In genomic region chr6:38787811-38788509, GRCm38 (mm10) we compare ENCODE assay signal across 11 mouse cellular contexts.
A peak's percentile ranks its signal among the peaks of the same experiment; 100 is the strongest.
DNase-seq lines count a peak whose midpoint lies in the region; ATAC-seq and TF ChIP-seq lines count a peak whose summit lies in the region.
"Had no signal": no experiment of that assay in that cellular context is flagged by ENCODE, and none has a peak within 500 bp of the region (broad histone marks: within the 10 kb centered on the region; RNA-seq: fewer than 3 reads in every experiment).

No protein-coding gene starts in this region.

- H3K9me3 ChIP-seq in liver, embryonic 16.5 days (replicated peaks; ENCODE audit: control insufficient read depth, low read length) = no peaks in the 10 kb centered on the region
- no peaks in the 10 kb centered on the region for H3K9me3 ChIP-seq in midbrain, embryonic 15.5 days
- no peaks in the 10 kb centered on the region for H3K9me3 ChIP-seq in neural tube, embryonic 15.5 days (replicated peaks)
- H3K9me3 ChIP-seq: forebrain, embryonic 10.5 days; limb, embryonic 13.5 days; midbrain, embryonic 12.5 days had no signal

- DNase-seq in layer of hippocampus, adult 2 months (ENCODE audit: low spot score in 2 of 2) = no peak
- DNase-seq in layer of hippocampus, postnatal 10 days (ENCODE audit: low spot score in 2 of 2) = no peak
- DNase-seq in adipocyte (ENCODE audit: low spot score) = peak; percentile 42

- no peak for TF ChIP-seq CTCF in layer of hippocampus, adult 2 months (conservative IDR thresholded peaks at IDR 0.05)

- no peaks in the 10 kb centered on the region for H3K27me3 ChIP-seq in liver, embryonic 16.5 days (ENCODE audit: control insufficient read depth, insufficient read depth, low read depth, low read length)
- no peaks in the 10 kb centered on the region for H3K27me3 ChIP-seq in midbrain, embryonic 15.5 days (replicated peaks)
- no peaks in the 10 kb centered on the region for H3K27me3 ChIP-seq in neural tube, embryonic 15.5 days (replicated peaks)
- H3K27me3 ChIP-seq: limb, embryonic 13.5 days; midbrain, embryonic 12.5 days had no signal

- peaks cover 24% of the 10 kb centered on the region for H3K4me1 ChIP-seq in liver, embryonic 16.5 days (ENCODE audit: control insufficient read depth, low read depth, low read length)
- peaks cover 26% of the 10 kb centered on the region for H3K4me1 ChIP-seq in midbrain, embryonic 15.5 days
- H3K4me1 ChIP-seq in neural tube, embryonic 15.5 days = peaks cover 21% of the 10 kb centered on the region

- WGBS in liver, embryonic 16.5 days (ENCODE audit: insufficient replicate concordance) = 64% methylated on average over 6 of the region's 6 CpGs
- WGBS in midbrain, embryonic 15.5 days = 92% methylated on average over 6 of the region's 6 CpGs
- 93% methylated on average over 6 of the region's 6 CpGs for WGBS in neural tube, embryonic 15.5 days

- peak overlapping the region; percentile 3; the same call in 1 of the 2 replicates for H3K4me2 ChIP-seq in liver, embryonic 16.5 days (ENCODE audit: low read depth, low read length)
- no peak overlapping the region for H3K4me2 ChIP-seq in midbrain, embryonic 15.5 days
- H3K4me2 ChIP-seq in neural tube, embryonic 15.5 days = no peak overlapping the region
- H3K4me2 ChIP-seq: limb, embryonic 13.5 days; midbrain, embryonic 12.5 days had no signal

- H3K36me3 ChIP-seq in liver, embryonic 16.5 days (ENCODE audit: control insufficient read depth, insufficient read depth) = peaks cover 21% of the 10 kb centered on the region
- H3K36me3 ChIP-seq in midbrain, embryonic 15.5 days (replicated peaks) = no peaks in the 10 kb centered on the region
- H3K36me3 ChIP-seq in neural tube, embryonic 15.5 days = no peaks in the 10 kb centered on the region

- H3K4me3 ChIP-seq in layer of hippocampus, adult 2 months = no peak overlapping the region
- no peak overlapping the region for H3K4me3 ChIP-seq in liver, embryonic 16.5 days (ENCODE audit: low read depth, low read length)
- no peak overlapping the region for H3K4me3 ChIP-seq in midbrain, embryonic 15.5 days
- no peak overlapping the region for H3K4me3 ChIP-seq in neural tube, embryonic 15.5 days (replicated peaks)
- H3K4me3 ChIP-seq: forebrain, embryonic 10.5 days; limb, embryonic 13.5 days; midbrain, embryonic 12.5 days had no signal

- H3K9ac ChIP-seq in liver, embryonic 16.5 days (ENCODE audit: low read depth, low read length) = peak overlapping the region; percentile 1; the same call in 1 of the 2 replicates
- H3K9ac ChIP-seq in midbrain, embryonic 15.5 days = no peak overlapping the region
- no peak overlapping the region for H3K9ac ChIP-seq in neural tube, embryonic 15.5 days (replicated peaks)
- H3K9ac ChIP-seq: limb, embryonic 13.5 days; midbrain, embryonic 12.5 days had no signal

- peak; percentile 89 for ATAC-seq in erythroblast, adult 5-6 weeks (replicated peaks; ENCODE audit: low FRiP score, poor library complexity, severe bottlenecking)
- peak; percentile 76 for ATAC-seq in liver, embryonic 16.5 days (ENCODE audit: low read depth)
- no peak for ATAC-seq in midbrain, embryonic 15.5 days (replicated peaks)
- no peak for ATAC-seq in neural tube, embryonic 15.5 days (ENCODE audit: low FRiP score)

- 0 out of 2 replicates have a peak overlapping the region, but pooled peaks have one; percentile 50 for H3K27ac ChIP-seq in layer of hippocampus, adult 2 months
- peak overlapping the region; percentile 75 for H3K27ac ChIP-seq in liver, embryonic 16.5 days (ENCODE audit: low read length)
- H3K27ac ChIP-seq in midbrain, embryonic 15.5 days = no peak overlapping the region
- no peak overlapping the region for H3K27ac ChIP-seq in neural tube, embryonic 15.5 days (replicated peaks)
- H3K27ac ChIP-seq: forebrain, embryonic 10.5 days; kidney, postnatal 0 days; limb, embryonic 13.5 days; midbrain, embryonic 12.5 days had no signal

Comparison
In these comparisons a context has a peak if more than half of its experiments do, and no peak if none do; other contexts are left out.
1. H3K27ac ChIP-seq: peak in layer of hippocampus, adult 2 months (single experiment) and liver, embryonic 16.5 days (single experiment); none in midbrain, embryonic 15.5 days (single experiment) and neural tube, embryonic 15.5 days (single experiment).
2. ATAC-seq: peak in erythroblast, adult 5-6 weeks (single experiment) and liver, embryonic 16.5 days (single experiment); none in midbrain, embryonic 15.5 days (single experiment) and neural tube, embryonic 15.5 days (single experiment).